Mouse (Mus musculus): ENCODE data around the gene C1qtnf1.

C1qtnf1 gene

GRCm38 (mm10) chr11:118434093-118434492 is 6.1 kb downstream of the C1qtnf1 start:
- DNase-seq (ENCODE audit: low read depth, low spot score), result no peak

GRCm38 (mm10) chr11:118436471-118436935 is 8.5 kb downstream of the C1qtnf1 start:
- DNase-seq (ENCODE audit: low read depth, low spot score), result no peak

- no peak for DNase-seq (ENCODE audit: low read depth, low spot score)
Observed at GRCm38 (mm10) chr11:118438665-118439414, 10.8 kb downstream of the C1qtnf1 start.

- DNase-seq (ENCODE audit: low read depth, low spot score), result no peak
Observed at GRCm38 (mm10) chr11:118442691-118443090, 14.7 kb downstream of the C1qtnf1 start.

GRCm38 (mm10) chr11:118443201-118443970 is 15.4 kb downstream of the C1qtnf1 start:
- DNase-seq (ENCODE audit: low read depth, low spot score), result peak; percentile 40

GRCm38 (mm10) chr11:118445843-118446242 is 17.8 kb downstream of the C1qtnf1 start:
- peak; percentile 70 for DNase-seq (ENCODE audit: low read depth, low spot score)

DNA sequence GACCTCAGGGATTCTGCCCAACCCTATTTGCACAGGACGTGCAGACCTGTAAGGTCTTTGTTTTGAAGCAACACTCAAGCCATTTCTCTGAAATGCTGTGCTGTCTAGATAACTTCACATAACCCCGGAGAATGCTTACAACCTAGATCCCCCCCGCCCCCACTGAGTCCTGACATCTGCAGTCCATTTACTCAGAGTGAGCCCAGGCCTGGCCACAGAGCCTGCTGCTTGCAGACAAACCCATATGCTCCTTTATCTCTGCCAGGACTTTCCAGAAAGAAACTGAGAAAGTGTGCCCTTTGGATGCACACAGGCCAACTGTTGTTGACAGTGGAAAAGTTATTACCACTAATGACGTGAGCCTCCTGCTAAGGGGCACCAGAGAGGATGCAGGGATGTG is 19.3 kb downstream of the C1qtnf1 start:
- no peak for DNase-seq (ENCODE audit: low read depth, low spot score)

GRCm38 (mm10) chr11:118448385-118448784 is 20.4 kb downstream of the C1qtnf1 start:
- no peak for DNase-seq (ENCODE audit: low read depth, low spot score)

GRCm38 (mm10) chr11:118451211-118451610 is 23.2 kb downstream of the C1qtnf1 start:
- no peak for DNase-seq (ENCODE audit: low read depth, low spot score)

GRCm38 (mm10) chr11:118452955-118453354 is 25.0 kb downstream of the C1qtnf1 start:
- no peak for DNase-seq (ENCODE audit: low read depth, low spot score)

DNA sequence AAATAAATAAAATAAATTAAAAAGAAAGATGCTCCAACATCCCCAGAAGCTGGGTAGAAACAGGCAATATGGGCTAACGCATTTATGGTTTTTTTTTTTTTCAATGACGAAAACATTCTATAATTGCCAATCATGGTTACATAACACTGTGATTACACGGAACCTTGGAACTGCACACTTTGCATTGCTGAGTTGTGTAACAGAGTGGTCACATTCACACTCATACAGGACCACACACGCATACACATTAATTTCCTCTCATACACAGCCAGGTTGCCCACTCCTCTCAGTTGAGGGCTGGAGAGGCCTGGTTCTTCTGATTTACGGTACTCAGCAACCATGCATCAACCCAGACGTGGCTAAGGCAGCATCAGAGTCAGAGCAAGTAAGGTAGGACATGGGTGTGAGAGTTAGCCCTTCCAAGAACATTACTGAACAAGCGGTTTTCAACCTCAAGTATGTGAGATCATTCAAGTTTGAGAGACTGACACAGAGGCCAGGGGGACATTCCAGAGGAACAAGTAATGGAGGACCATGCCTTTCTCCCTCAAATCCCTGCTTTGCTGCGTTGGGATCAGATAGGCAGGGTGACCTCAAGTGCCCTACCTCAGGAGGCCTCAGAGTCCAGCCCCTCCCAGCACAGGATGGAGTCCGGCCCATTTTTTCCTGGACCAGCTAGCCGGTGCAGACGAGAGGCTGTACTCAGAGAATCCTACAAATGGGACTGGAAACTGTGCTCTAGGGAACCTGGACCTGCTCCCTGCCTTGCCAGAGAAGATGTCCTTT is 26.1 kb downstream of the C1qtnf1 start:
- DNase-seq (ENCODE audit: low read depth, low spot score), result no peak

- DNase-seq (ENCODE audit: low read depth, low spot score), result no peak
Observed at GRCm38 (mm10) chr11:118455788-118456187, 27.8 kb downstream of the C1qtnf1 start.

DNA sequence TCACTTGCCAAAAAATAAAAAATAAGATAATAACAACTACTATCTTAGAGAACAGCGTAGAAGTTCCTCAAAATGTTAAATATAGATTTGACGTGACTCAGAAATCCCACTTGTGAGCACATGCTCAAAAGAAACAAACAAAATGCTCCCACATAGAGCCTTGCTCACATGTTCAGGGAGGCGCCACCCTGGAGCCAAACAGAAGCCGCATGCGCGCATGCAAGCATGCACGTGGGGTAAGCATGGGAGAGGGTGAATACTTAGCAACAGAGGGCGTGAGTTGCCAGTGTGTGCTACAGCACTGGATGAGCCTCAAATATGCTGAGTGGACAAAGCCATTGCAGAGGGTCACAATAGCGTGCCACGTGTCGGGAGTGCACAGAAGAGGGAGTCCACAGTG is 28.9 kb downstream of the C1qtnf1 start:
- no peak for DNase-seq (ENCODE audit: low read depth, low spot score)

- no peak for DNase-seq (ENCODE audit: low read depth, low spot score)
Observed at GRCm38 (mm10) chr11:118459051-118459450, 31.0 kb downstream of the C1qtnf1 start.

- no peak for DNase-seq (ENCODE audit: low read depth, low spot score)
Observed at GRCm38 (mm10) chr11:118459536-118459935, 31.5 kb downstream of the C1qtnf1 start.

- DNase-seq (ENCODE audit: low read depth, low spot score), result peak; percentile 79
Observed at GRCm38 (mm10) chr11:118460280-118460679, 32.3 kb downstream of the C1qtnf1 start.

- DNase-seq (ENCODE audit: low read depth, low spot score), result peak; percentile 63
Observed at GRCm38 (mm10) chr11:118467441-118468035, 39.5 kb downstream of the C1qtnf1 start.

GRCm38 (mm10) chr11:118469509-118470160 is 41.6 kb downstream of the C1qtnf1 start:
- DNase-seq (ENCODE audit: low read depth, low spot score), result no peak

- DNase-seq (ENCODE audit: low read depth, low spot score), result no peak
Observed at GRCm38 (mm10) chr11:118470234-118470966, 42.4 kb downstream of the C1qtnf1 start.

DNA sequence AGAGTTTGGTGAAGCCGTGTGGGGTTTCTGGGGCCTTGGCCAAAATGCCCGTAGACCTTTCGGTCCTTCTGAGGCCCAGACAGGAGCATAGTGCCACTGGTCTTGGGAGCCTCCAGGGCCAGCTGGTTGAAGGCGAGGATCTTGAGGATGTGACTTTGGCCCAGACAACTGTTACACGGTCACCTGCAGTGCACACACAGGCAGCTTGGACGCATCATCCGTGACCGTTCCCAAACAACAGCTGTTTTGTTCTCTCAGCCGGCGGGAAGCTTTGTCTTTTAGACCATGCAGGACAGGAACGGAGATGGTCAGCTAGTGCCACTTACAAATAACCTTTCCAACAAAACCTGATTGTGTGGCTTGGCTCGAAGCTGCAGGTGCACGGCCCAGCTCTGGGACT is 43.7 kb downstream of the C1qtnf1 start:
- no peak for DNase-seq (ENCODE audit: low read depth, low spot score)

Data from ES-CJ7 (cell line).